Mouse (Mus musculus): ENCODE results near the gene Asna1.
A peak's percentile ranks its signal among the peaks of the same experiment; 100 is the strongest.

DNA sequence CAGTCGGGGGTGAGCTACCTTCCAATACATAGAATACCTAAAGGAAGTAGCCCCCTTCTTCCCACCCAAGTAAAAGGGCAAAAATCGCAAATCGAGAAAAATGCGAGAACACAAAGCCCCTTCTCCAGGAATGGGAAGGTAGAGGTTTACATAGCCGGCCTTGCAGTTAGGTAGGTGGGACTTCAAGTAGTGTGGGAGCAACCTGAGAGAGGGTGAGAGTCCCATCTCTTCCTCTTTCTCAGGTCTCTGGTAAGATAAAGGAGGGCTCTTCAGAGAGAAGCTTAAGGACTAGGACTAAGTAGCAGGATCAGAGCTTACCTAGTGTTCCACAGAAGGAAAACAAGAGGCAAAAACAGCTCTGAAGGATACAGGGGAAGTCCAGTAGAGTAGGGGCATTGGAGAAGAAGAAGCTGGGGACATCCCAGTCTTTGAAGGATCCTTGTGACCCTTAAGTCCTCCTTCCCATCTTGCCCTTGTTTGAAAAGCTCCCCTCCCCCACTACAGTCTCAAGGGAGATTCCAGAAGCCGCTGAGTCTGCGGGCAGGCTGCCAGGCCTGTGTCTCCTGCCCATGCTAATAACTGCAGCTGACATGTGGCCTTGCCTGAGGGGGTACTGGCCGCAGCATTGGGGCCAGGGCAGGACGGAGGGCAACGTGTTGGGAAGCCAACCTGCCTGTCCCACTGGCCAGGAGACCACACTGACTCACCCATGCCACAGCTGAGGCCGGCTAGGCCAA, 44.3 kb downstream of the Asna1 start:
- TF ChIP-seq POLR2AphosphoS2 (IDR thresholded peaks at IDR 0.05; ENCODE audit: low read depth, low read length): no peak; the same call in 1 of the 2 replicates
- TF ChIP-seq POLR2A (IDR thresholded peaks at IDR 0.05; ENCODE audit: low read depth, low read length): peak; percentile 55; the same call in 1 of the 2 replicates
